Mouse (Mus musculus) kidney, adult 8-10 months (tissue): ENCODE measurements around the gene Tmem117.

Experiments used
- DNase-seq, 2 experiments: peaks; one replicate each; pipeline ENCODE4 v3.0.0; 2022

Tmem117 gene

DNA sequence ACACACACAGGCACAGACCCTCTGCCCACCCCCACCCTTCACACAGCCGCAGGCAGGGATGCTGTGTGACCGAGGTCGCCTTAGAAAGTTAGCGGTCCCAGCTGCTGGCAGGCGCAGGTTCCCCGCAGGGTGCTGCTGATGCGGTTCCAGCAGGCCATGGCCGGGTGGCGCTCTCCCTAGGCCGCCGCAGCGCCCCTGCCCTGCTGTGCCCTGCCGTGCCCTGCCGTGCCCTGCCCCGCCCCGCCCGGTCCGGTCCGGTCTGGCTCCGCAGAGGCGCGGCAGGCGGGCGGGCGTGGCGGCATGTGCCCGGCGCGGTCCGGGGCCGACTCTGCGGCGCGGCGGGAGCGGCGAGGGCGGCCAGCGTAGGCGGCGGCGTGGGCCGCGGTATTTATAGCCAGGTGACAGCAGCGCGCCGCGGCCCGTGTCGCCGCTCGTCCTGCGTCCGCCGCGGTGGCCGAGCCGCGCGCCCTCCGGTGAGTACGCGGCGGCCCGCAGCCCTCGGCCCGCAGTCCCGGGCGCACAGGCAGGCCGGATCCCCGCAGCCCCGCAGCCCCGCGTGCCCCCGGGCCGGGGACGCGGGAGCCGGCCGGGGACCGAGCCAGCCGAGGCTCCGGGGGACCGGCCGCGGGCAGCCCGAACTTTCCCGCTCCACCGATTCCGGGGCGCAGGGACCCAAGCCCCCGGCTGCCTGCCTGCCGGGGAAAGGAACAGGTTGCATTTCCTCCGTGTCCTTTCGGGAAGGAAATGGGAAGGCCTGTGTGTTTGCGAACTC, at the start of gene Tmem117:
Tmem117 (plus strand) TSS at position 403 of the 772 bp plus-strand sequence.
- DNase-seq = peak; percentile 57 to 67

GRCm38 (mm10) chr15:94582000-94582593, 46.9 kb upstream of the Tmem117 start:
- DNase-seq = peak; percentile 45 to 68

DNA sequence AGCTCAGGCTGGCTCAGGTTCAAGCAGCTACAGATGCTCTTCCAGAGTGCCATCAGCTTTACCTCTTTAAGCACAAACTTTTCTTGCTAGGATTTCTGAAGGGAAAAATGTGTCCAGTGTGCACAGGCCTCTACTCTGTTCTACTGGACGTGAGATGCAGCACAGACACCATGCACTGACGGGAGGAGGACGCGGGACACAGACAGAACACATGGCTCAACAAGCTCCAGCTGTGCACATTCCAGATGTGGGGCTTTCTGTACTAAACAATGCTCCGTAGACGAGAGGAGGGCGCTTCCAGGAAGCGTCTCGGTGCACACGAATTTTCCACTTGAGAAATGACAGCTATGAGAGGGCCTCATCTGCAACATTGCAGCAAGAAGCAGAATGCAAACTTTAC, 45.9 kb upstream of the Tmem117 start:
- no peak for DNase-seq

DNA sequence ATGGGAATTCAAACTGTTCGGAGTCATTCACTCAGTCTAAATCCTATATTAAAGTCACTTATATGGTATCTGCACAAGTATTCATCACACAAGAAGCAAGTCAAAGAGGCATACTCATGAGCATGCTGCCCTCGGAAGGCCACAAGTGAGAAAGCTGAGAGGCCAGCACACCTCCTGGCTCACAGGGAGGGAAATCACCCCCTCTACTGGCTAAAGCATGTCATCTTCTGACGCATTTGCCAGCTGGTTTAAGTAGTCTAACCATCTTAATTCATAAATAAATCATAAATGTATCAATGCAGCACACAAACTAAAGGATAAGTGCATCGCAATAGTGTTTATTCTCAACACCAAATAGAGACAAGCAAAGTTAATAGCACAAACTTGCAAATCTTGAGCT, 44.3 kb upstream of the Tmem117 start:
- DNase-seq = no peak

DNA sequence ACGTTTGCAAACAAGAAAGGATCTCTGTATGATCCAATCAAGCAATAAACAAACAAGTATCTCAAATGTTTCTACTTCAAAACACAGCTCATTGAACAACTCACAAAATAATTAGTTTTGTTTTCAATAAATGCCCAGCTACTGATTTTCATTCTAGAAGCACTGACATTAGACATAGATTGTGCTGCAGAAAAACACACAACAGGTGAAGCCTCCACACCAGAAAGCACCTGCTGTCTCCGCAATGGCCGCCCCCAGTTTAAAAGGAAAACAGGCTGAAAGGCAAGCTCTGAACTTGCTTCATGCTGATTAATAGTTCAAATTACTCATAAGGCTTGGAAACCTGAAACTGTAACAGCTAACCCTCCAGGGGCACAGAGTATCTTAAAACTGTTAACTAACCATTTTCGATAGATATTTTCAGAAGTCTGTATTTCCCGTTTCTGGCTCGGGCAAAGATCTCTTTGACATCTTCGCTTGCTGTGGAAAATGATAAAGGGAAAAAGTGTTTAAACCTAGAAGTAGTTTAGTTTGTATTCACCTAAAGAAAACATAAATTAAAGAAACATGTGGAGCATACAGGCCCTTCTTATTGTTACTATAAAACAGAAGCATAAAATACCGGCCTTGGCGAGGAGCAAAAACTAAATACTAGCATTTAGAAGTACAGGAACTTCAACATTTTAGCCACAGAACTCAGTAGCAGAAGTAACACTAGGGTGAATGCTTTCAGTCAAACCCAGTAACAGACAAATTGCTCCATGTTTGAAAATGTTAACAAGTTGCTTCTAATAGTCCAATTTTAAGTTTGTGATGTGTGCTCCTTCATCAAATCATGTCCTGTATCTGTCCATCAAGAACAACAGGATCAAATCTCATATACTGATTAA, 41.0 kb upstream of the Tmem117 start:
- DNase-seq = no peak

DNA sequence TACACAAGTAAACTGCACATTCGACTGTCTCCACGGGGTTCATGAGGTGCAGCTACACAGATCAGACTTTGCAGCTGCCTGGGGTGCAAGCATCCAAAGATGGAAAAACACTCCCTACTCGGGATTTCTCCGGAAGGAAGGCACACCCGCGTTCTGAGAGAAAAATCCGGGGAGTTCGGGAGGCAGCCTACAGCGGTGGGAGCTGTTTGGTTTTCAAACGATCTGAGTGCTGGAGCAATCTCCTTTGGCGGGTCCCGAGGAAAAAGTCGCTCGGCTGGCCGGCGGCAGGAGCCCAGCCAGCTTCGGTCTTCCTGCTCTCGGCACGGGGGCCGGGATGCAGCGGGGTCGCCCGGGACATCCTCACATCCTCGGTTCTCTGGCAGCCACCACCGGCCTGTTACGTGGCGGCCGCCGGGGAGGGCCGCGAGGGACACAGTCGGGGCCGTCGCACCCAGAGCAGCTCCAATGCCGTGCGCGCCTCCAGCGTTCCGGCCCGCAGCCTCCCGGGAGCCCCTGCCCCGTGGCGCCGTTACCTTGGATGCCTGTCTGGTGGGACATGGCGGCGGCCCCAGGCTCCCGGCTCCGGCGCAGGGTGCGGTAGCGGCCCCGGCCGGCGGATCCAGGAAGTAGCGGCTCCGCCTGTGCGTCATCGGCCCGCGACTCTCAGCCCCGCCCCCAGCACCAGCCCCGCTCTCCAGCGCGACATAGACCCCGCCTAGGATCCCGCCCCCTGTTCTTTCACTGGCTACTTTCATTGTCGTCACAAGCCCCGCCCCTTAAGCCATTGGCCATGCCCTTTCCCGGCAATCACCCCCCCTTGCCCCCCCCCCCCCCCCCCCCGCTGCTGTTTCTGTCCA, 39.6 kb upstream of the Tmem117 start, which contains the start of gene Twf1:
Twf1 (minus strand) TSS at position 671 of the 857 bp plus-strand sequence.
- peak; percentile 97 to 98 for DNase-seq

DNA sequence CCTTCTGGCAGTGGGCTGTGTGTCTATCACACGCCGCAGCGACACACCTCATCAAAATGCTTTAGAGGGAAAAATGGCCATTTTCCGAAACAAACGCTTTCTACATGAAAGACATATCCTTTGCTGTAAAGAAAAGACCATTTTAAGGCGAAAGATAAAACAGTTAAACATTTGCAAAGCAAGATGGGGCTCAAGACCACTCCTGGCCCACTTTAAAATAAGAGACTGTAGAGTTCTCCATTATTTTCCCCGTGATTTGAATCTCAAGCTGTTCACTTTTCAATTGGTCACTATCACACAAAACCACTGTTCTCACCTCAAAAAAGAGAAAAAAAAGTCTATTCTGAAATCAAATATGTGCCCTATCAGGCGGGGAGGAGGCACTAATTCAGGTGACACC, 38.9 kb upstream of the Tmem117 start:
- peak in 1 of 2 experiments; percentile 18 for DNase-seq

DNA sequence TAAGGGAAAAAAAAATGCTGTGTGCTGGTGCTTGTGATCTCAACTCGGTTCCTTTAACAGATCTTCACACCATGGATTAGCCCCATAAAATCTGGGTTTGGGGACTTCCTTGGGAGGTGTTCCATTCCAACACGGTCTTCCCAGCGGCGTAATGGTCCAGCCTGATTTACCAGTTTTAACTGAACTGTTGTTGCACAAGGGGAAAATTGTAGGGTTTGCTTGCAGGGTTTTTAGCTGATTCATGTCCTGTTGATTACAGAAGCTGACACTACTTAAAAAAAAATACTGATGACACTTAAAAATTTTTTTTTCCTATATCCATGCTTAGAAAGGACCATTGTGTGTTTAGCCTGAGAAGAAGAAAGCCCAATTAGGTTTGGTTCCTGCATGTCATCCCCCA, 37.7 kb upstream of the Tmem117 start:
- DNase-seq = no peak

DNA sequence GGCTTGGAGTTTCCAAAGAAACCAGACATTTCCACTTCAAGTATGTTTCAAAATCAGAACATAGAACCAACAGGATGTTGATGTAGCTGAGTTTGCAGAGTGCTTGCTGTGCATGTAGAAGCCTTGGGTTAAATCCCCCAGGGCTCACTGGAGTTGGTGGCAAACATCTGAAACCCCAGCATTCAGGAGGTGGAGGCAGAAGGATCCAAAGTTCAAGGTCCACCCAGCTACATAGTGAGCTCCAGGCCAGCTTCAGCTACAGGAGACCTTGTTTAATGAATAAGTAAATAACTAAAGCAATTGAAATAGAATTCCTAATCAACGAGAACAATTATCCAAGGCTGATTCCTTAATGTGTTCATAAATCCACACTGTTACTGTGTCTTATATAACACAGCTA, 35.4 kb upstream of the Tmem117 start:
- peak; percentile 76 to 82 for DNase-seq

- DNase-seq = no peak
Observed at GRCm38 (mm10) chr15:94600145-94600707, 28.8 kb upstream of the Tmem117 start.

DNA sequence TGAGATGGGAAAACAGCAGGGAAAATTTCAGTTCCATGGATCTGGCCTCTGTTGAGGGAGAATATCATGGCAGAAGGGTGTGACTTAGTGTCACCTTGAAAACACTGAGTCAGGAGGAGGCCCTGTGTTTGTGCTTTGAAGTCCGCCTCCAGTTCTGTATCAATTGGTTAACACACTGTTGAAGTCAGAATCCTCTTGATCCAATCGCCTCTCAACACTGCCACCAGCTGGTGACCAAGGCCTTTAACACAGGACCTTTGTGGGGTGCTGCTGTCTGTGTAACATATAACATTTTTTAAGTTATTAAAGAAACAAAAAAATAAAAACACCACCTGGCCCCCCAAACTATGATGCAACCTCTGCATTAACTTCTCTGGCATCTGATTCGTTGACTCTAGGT, 27.7 kb upstream of the Tmem117 start:
- DNase-seq = peak; percentile 50 to 66

DNA sequence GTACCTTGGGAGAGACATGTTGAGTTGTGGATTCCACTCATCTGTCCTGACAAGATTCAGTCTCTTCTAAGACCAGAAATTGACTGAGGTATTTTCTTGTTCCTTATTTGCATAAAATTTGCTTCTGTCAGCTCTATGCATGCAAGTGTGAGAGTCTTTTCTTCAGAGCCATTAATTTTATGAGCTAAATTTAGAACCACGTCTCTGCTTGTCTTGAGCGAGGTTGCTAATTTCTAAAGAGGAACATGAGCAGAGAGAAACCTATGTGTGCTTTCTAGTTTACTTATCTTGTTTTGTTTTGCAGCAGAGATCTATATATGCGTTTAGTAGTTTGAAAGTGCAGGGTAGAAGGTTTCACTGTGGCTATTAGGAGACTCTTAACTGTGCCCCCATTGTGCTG, 26.6 kb upstream of the Tmem117 start:
- no peak for DNase-seq

GRCm38 (mm10) chr15:94607768-94608167, 21.3 kb upstream of the Tmem117 start:
- DNase-seq = no peak

GRCm38 (mm10) chr15:94616036-94616435, 13.0 kb upstream of the Tmem117 start:
- DNase-seq = no peak

DNA sequence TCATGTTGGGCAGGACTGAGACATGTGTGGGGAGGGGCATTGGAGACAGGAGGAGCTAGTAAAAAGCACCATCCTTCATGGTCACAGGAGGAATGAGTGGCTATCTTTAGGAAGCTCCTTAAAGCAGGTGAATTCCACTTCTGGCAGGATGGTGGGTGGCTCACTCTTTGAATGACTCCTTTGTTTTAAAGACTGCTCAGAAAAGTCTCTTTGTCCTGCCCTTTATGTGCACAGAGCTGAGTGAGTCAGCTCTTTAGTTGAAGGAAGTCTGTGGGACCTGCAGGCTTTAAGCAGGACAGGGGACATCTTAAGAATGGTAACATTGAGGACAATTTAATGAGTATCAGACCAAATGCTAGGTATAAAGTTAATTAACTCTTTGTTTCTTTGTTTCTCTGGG, 8.1 kb upstream of the Tmem117 start:
- no peak for DNase-seq

GRCm38 (mm10) chr15:94628463-94628829, 586 bp upstream of the Tmem117 start:
- DNase-seq = no peak

- DNase-seq = no peak
Observed at GRCm38 (mm10) chr15:94630553-94630952, 1.5 kb downstream of the Tmem117 start.

DNA sequence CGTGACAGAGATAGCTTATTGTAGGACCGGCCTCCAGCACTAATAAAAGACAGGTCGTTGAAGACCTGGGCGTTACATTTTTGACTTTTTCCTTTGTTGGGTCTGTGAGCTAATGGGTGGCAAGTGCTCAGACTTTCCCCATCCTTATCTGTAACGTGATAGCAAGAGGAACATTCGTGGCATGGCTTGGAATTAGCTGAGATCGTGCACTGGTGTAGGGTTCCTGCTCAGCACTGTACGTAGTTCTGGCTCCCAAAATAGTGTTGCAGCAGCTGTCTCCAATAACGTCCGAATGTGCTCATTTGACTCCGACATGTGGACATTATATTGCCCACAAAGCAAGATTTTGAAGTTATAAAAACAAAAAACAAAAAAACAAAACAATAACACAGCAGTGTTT, 5.5 kb downstream of the Tmem117 start:
- DNase-seq = no peak

- no peak for DNase-seq
Observed at GRCm38 (mm10) chr15:94638207-94638606, 9.2 kb downstream of the Tmem117 start.

- DNase-seq = peak in 1 of 2 experiments; percentile 44
Observed at GRCm38 (mm10) chr15:94639126-94639525, 10.1 kb downstream of the Tmem117 start.

- DNase-seq = no peak
Observed at GRCm38 (mm10) chr15:94646012-94646411, 17.0 kb downstream of the Tmem117 start.

DNA sequence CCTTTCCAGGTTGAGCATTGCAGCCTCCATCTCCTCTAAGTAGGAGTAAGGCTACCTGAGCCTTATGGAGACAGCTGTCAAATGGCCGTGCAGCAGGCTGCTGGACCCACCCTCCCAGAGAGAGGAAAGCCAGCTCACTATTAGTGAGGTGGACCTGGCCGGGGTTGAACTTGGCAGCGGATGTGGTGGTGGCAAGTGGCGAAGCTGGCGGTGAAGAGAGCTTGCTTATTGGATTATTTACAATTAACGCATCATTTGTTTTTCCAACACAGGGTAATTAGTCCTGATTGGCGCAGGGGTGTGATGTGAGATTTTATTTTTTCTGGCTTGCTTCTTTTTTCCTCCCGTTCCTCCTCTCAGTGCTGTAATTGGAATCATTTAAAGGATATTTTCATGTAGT, 19.4 kb downstream of the Tmem117 start:
- no peak for DNase-seq
